Mouse (Mus musculus): ENCODE results near the gene Bloc1s3.
A peak's percentile ranks its signal among the peaks of the same experiment; 100 is the strongest.
"Not testable (repeated sequence)": the region's sequence is repeated elsewhere in the genome, so short reads cannot be mapped to it uniquely, and the experiment has no call there.

The Bloc1s3 gene

DNA sequence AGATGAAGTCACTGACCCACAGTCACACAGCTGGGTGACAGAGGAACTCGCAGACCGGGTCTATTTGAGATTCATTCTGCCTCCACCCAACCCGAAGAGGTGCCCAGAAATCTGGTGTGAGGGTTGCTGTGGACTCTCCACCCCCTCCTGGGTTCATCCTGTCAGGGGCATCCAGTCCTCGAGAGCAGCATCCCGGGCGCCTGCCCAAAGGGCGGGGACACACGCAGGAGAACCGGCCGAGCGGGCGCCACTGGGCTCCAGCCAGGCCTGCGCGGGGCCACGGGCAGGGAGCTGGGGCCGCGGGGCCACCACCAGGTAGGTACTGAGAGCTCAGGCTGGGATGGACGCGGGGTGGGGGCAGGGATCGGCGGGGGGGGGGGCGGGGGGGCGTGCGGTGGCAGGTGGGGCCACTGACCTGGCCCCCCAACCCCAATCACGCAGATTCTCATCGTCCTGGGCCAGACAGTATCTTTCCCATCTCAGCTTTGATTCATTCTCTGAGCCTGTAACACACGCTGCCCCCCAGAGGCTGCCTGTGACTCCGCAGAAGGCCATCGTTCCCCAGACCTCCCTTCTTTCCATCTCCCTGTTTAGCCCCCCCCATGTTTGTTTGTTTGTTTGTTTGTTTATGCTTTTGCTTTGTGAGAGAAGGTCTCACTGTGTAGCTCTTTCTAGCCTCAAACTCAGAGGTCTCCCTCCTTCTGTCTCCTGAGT, 9.6 kb upstream of the Bloc1s3 start, which contains the start of gene Nkpd1:
Nkpd1 (plus strand) TSS at position 187 of the 714 bp plus-strand sequence.
- ATAC-seq (ENCODE audit: low TSS enrichment) = peak; percentile 72; the same call in 1 of the 2 replicates

DNA sequence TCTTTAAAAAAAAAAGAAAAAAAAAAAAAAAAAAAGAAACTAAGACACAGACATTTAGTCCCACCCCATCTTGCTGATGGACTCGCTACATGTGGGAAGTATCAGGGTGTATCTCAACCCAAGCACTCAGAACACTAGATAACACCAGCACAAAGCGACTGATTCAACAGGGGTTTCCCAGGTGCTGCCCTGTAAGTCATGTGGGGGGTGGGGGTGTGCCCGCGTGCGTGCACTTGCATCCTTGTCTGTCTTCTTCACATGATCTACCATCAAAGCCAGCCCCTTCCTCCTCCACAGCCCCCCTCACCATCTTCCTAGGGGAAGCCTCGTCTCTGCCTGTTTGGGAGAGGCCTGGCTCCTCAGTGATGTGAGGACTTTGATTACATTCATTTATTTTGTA, 4.2 kb upstream of the Bloc1s3 start:
- ATAC-seq (ENCODE audit: low TSS enrichment) = no peak

DNA sequence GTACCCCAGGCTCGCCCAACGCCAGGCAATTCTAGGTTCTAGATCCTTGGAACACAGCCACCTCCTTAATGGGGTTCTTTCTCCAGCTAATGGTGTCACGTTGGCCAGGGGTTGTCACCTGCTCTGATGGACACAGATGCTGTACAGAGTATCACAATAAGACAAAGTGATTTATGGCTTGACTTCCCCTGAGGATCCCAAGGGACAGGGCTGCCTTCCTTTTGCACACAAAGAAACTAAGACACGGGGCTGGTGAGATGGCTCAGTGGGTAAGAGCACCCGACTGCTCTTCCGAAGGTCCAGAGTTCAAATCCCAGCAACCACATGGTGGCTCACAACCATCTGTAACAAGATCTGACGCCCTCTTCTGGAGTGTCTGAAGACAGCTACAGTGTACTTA, 3.8 kb upstream of the Bloc1s3 start:
- ATAC-seq (ENCODE audit: low TSS enrichment) = not testable (repeated sequence)

DNA sequence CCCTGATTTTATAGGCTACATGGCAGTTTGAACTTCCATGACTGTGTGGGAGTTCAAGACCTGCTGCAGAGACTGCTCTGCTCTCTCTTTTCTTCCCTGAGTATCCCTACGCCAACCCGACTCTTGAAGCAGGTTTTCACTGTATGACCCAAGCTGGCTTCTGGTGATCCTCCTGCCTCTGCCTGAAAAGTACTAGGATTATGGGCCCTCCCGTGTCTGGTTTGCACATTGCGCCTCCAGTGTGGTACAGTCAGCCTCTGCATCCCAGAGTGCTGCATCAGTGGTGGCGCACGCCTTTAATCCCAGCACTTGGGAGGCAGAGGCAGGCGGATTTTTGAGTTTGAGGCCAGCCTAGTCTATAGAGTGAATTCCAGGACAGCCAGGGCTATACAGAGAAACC, 1.6 kb upstream of the Bloc1s3 start:
- ATAC-seq (ENCODE audit: low TSS enrichment) = no peak

DNA sequence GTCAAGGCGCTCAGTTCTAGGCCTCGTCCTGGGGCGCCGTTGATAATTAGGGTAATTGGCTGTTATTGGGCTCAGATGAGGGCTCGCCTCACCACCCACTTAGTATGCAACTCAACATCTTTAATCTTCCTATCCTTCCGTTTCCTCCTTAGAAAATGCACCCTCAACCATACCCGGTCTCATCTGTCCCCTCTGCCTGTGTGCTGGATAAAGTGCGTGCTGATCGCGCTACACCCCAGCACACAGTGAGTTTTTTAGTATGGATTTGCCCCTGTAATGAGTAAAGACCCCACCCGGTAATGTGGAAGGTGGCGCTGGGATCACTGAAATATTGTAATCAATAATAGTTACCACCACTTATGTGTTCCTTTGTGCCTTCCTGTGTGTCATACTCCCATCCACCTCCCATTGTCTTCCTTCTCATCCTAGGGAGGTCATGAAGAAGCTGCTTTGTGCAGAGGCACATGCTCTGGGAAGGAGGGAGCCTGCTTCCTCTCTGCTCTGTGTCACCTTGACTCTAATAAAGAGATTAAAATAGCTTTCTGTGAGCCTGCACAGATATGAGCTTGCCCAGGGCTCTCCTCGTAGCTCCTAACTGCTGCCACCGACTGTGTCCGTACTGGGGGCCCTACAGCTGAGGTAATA, 879 bp upstream of the Bloc1s3 start:
- 0 out of 2 replicates have a peak, but pooled peaks have one; percentile 6 for ATAC-seq (ENCODE audit: low TSS enrichment)

DNA sequence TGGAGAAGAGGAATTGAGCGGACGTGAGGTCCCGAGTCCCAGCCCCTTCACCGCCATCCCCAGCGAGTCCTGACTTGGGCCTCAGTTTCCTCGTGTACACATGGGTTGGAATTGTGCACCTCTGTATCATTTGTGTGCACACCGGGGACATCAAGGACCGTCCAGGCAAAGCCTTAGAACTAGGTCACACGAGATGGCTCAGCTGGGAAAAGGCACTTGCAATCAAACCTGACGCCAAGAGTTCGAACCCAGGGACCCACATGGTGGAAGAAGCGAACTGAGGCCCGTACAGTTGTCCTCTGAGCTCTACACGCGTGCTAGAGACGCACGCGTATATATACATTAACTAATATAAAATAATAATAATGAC, 570 bp downstream of the Bloc1s3 start:
- no peak for ATAC-seq (ENCODE audit: low TSS enrichment)

DNA sequence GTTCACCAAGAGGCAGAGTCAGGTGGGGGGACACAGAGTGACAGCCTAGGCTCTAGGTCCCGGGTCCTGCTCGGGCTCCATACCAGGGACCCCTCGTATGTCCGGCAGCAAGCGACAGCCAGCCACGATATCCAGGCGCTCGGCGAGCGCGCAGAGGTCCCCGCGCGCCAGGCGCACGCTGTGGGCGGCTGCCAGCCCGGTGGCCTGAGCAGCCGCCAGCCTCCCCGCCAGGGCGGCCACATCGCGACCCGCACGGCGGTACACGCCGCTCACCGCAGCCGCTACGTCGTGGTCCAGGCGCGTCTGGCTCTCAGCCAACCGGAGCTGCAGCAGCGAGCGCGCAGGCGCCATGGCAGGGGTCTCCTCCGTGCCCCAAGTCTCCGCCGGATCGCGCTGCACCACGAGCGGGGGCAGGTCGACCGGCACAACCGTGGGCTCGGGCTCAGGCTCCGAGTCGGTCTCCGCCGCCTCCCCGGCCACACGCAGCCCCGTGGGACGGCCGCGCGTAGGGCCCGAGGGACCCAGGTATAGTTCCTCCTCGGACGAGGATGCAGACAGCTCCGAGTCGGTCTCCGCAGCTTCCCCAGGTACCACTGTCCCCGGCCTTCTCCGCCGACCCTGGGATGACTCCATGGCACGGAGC, 1.1 kb downstream of the Bloc1s3 start:
- ATAC-seq (ENCODE audit: low TSS enrichment) = no peak

DNA sequence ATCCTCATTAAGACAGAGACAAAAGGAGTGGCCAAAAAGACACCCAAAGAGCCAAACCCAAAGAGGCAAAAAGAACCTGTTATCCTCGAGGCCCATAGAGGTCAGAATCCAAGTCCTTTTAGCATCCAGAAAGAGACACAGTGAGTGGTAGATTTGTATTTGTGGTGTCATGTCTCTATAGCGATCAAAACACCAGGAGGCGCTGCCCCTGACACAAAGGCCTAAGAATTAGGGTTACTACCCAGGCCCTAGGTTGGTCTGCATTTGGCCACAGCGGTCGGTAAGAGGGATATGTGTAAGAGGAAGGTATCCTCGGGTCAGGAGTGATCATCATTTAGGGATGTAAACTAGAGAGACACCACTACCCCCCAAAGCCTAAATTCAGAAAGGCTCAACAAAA, 1.8 kb downstream of the Bloc1s3 start:
- no peak for ATAC-seq (ENCODE audit: low TSS enrichment)

DNA sequence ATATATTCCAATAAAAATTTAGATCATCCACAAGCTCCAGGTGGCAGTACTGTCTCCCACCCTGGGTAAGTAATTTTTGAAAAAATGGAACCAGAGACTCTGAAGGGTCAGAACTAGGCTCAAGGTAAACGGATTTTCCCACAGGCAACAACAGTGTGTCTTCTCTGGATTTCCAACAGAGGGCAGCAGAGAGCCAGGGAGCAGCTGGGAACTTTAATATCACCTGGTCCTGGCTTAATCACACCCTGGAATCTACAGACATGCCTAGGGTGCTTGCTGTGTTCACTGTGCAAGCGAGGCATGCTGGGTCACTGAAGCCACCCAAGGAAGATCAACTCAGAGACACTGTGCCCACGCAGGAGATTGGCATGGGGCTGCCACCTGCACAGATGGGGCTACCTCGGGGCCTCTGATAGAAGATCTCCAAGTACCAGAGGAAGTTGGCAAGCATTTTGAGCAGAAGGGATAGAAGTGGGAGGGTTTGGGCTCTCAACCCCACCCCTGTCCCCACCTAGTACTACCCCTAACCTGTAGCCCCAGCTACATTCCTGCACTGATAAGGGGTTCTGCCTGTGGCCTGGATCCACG, 4.6 kb downstream of the Bloc1s3 start:
- ATAC-seq (ENCODE audit: low TSS enrichment) = peak; percentile 31; the same call in 1 of the 2 replicates

DNA sequence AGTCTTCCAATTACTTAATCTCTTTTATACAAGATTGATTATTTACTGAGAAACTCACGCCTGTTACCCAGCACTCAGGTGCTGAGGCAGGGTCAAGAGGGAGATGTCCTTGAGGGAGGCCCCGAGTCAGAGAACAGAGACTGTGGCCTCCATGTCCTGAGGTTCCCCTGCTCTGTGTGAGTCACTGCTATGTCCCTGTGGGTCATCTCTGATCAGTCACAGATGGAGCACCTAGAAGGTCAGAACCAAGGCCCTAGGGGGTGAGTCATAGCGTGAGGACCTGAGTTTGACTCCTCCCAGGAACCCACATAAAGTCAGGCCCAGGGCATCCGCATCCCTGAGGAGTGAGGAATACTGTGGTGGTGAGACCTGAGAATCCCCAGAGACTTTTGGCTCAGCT, 6.5 kb downstream of the Bloc1s3 start:
- no peak for ATAC-seq (ENCODE audit: low TSS enrichment)

DNA sequence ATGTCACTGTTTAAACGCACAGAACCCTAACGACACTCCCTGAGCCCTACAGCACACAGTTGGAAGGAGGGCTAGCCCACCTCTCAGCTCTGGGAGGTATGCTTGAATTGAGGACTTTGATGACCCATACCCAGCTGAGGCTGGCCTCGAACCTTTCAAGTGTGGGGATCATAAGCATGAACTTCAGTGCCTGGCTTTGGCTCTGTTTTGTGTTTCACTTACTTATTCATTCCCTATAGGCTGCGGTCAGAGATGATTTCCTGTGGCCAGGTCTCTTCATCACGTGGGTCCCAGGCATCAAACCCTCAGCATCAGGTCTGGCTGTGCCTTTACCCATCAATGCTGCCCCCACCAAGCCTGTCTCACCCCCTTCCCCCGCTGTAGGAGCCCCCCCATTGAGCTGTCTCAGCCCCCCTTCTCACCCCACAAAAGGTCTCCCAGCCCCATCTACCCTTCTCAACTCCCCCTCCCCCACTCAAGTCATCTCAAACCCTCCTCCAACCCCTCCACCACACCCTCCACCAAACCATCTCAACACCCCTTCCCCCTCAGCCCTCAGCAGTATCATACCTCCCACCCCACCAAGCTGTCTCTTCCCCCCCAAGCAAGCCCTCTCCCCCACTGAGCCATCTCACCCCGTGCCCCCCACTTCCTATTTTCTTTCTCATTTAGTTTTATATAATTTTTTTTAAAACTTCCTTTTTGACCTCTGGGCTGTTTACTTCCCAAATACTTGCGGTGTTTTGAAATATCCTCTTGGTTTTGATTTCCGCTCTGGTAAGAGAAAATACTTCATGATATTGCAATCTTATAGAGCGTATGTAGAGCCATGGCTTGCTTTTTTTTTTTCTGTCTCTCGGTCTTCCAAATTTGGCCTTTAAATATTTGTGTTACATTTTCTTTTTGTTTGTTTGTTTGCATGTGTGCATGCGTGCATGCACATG, 7.5 kb downstream of the Bloc1s3 start:
- no peak for ATAC-seq (ENCODE audit: low TSS enrichment)

DNA sequence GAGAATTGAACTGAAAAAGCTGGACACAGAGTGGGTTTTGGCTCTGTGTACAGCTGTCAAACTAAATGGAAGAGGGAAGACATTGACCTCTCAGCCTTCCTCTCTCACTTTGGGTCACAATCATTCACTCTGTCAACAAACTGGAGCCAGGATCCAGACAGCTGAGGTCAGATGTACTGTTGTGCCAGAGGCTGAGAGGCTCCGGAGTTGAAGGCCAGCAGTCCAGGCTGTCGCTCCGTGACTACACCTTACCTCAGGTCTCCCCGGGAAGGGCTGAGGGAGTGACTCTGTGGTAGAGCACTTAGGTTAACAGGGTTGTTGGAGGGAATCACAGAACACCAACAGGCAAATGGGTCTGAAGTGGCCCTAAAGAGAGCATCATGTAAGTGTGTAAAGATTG, 9.8 kb downstream of the Bloc1s3 start:
- ATAC-seq (ENCODE audit: low TSS enrichment) = no peak

DNA sequence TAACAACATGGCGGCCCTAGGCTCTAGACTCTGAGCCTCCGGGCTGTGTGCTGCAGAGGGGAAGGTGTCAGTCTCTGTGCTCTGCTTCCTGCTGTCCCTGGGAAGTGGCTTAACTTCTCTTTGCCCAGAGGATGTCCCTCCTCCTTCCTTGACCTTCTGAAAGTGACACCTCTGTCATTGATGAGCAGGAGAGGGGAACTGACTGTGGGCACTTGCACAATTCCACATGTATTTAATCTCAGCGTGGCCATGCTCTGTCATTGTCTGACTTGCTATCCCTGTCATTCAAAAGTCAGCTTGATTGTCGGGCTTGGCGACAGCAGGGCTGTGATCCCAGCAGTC, 12.0 kb downstream of the Bloc1s3 start:
- ATAC-seq (ENCODE audit: low TSS enrichment) = no peak

DNA sequence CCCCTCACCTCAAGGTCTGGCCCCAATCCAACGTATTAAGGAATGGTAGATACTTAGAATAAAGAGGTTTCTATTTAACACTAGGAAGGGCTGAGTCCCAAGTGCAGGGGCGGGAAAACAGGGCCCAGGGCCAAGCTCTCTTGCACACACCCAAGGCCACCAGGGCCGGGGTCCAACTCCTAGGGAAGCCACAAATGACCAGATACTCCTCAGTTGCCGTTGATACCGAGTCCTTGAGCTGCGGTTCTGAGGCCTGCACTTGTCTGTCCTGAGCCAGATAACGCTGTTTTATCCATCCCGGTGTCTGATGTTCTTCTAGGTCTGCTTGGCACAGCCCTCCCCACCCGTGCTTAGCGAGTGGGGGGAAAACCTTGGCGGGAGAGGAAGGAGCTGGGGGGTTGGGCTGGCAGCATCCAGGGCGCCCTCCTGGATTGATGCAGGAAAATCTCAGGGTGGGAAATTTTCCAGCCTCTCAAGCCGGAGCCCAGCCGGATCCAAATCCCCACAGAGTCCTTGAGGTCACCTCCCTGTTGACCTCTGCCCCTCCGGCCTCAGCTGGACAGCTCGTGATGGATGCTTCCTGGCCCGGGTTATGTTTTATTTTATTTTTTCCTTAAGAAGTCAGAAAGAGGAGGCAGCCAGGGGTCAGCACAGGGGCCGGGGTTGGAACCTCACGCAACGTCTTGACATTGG, 12.5 kb downstream of the Bloc1s3 start:
- ATAC-seq (ENCODE audit: low TSS enrichment) = no peak

DNA sequence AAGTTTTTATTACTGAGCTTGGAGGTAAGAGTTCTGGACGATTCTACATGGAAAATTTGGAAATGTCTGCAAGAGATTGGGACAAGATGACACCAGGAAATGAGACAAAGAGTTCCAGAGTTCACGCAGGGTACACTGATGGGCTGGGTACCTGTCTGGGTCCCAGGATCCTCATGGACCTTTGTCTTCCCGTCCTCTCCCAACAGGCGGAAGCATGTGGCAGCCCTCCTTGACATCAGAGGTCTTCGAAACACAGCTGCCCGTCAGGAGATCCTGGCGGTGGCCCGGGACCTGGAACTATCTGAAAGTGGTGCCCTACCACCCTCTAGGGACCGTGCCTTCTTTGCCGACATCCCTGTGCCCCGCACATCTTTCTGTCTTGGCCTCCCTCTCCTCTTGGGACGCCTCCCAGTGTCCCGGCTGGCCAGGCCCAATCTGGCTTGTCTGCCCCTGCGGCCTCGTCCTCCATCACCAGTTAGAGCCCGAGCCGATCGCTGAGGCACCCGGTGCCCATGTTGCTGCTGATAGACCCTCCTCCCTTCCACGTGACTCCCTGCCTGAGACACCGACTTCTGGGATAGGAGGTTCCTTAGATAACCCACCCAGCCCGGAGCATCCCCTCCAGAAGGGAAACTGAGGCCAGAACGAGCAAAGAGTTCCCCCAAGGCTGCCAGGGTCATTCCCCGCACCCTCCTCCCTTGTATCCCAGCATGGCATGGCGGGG, 13.3 kb downstream of the Bloc1s3 start:
- no peak for ATAC-seq (ENCODE audit: low TSS enrichment)

DNA sequence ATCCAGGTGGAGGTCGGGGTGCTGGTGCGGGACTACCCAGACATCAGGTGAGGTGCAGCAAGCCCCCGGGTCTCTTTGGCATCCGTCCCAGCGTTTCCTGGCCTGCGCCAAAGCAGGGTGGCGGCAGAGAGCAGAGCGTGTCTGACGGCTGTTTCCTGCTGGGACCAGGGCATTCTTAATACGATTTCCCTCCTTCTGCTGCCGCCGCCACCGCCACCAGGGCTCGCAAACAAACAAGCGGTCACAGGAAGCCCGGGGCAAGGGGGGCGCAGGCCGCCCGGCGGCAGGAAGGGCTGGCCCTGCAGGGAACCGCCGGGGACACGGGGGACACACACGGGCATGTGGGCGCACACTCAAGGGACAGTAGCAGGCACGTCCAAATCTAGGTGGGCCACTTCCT, 16.4 kb downstream of the Bloc1s3 start:
- ATAC-seq (ENCODE audit: low TSS enrichment) = no peak

DNA sequence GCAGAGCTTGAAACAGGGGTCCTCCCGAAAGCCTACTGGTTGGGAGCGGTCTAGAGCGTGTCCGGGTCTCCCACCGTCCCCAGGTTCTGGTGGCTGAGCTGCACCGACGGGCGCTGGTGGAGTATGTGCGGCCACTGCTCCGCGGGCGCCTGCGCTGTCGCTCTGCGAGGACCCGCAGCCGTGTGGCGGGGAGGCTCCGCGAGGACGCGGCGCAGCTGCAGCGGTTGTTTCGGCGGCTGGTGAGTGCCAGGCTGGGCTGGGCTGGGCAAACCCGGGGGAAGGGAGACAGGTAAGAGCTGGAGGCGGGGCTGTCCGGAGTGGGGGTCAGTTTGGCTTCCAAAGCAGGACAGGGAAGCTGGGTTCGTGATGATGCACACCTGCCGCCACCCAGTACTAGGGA, 18.6 kb downstream of the Bloc1s3 start:
- peak; percentile 38; the same call in 1 of the 2 replicates for ATAC-seq (ENCODE audit: low TSS enrichment)

DNA sequence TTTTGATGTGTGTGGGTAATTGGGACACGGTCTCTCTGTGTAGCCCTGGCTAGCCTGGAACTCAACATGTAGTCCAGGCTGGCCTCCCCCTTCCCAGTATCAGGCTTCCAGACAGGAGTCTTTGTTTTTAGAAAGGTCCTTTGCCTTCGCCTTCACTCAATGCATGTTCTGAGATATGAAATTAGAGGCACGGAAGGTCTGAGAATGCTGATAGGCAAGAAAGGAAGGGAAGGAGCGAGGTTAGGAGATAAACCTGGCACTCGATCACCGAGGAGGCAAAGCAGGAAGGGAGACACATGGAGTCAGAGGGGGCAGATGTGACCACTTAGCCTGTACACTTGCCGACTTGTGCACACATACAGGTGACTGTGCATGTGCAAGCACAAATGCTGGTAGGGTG, 21.6 kb downstream of the Bloc1s3 start:
- ATAC-seq (ENCODE audit: low TSS enrichment) = no peak

DNA sequence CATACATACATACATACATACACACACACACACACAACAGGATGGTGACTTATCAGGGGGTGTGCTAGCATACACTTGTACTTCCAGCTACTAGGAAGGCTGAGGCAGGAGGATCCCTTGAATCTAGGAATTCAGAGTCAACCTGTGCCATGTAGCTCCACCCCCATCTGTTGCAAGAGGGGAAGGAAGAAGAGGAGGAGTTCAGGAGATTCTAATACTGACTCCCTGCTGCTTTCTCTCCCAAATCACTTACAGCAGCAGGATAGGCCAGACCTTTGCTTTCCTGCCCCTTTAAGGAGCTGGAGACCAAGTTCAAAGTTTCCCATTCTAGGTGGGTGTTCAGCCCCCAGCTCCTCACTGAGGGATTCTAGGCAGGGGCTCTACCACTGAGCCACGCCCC, 22.7 kb downstream of the Bloc1s3 start:
- no peak for ATAC-seq (ENCODE audit: low TSS enrichment)

DNA sequence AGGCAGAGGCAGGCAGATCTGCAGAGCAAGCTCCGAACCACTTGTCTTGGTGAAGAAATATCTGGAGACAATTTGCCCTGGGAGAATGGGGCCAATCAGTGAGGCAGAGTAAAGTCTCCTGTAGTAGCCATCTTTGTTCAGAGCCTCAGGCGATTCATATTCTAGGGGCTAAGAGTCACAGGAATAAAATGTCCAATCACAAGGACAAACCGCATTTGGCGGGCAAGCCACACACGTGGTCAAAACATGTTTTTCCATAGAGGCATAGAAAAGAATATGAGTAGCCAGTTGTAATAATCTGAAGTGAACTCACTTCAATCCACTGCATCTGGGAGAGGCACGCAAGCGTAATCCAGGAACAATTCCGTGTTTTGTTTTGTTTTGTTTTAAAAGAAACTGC, 24.9 kb downstream of the Bloc1s3 start:
- no peak for ATAC-seq (ENCODE audit: low TSS enrichment)

Measured in frontal cortex, adult (tissue).